In genomic region chr5:122163194-122163593, GRCm38 (mm10) we compare ENCODE assay signal across 9 mouse cellular contexts. TPM values are rescaled to one million over a fixed set of nuclear protein-coding genes. Genes with fewer than 3 reads are reported as not detected.
A peak's percentile ranks its signal among the peaks of the same experiment; 100 is the strongest.
DNase-seq lines count a peak whose midpoint lies in the region; ATAC-seq and TF ChIP-seq lines count a peak whose summit lies in the region.
"Had no signal": no experiment of that assay in that cellular context is flagged by ENCODE, and none has a peak within 500 bp of the region (broad histone marks: within the 10 kb centered on the region; RNA-seq: fewer than 3 reads in every experiment).

No protein-coding gene starts in this region.

- H3K4me1 ChIP-seq in heart, postnatal 0 days (ENCODE audit: control insufficient read depth, insufficient read depth), result peaks cover 77% of the 10 kb centered on the region
- H3K4me1 ChIP-seq in spleen, adult 2 months (ENCODE audit: control insufficient read depth, insufficient read depth, insufficient read length), result peaks cover 27% of the 10 kb centered on the region; the same call in 1 of the 2 replicates
- peaks cover 49% of the 10 kb centered on the region for H3K4me1 ChIP-seq in intestine, embryonic 16.5 days (ENCODE audit: control insufficient read depth, insufficient read depth, low read length)
- peaks cover 86% of the 10 kb centered on the region for H3K4me1 ChIP-seq in neural tube, embryonic 15.5 days

- no peak for ATAC-seq in heart, postnatal 0 days (ENCODE audit: insufficient read depth, low read depth)
- no peak for ATAC-seq in intestine, embryonic 16.5 days
- ATAC-seq in neural tube, embryonic 15.5 days (ENCODE audit: low FRiP score), result no peak

- 18% methylated on average over 6 of the region's 6 CpGs for WGBS in heart, postnatal 0 days
- WGBS in spleen, adult 2 months, result 8% methylated on average over 6 of the region's 6 CpGs
- 49% methylated on average over 6 of the region's 6 CpGs for WGBS in intestine, embryonic 16.5 days
- 61% methylated on average over 6 of the region's 6 CpGs for WGBS in neural tube, embryonic 15.5 days

- no peak overlapping the region for H3K9ac ChIP-seq in heart, postnatal 0 days (replicated peaks; ENCODE audit: low read depth, low read length)
- no peak overlapping the region for H3K9ac ChIP-seq in intestine, embryonic 16.5 days (ENCODE audit: low read depth, low read length)
- H3K9ac ChIP-seq in neural tube, embryonic 15.5 days (replicated peaks), result no peak overlapping the region

- TF ChIP-seq POLR2A in spleen, adult 2 months (IDR thresholded peaks at IDR 0.05; ENCODE audit: low read depth, low read length), result no peak

- no peak overlapping the region for H3K4me3 ChIP-seq in heart, postnatal 0 days (ENCODE audit: low read depth, low read length)
- H3K4me3 ChIP-seq in spleen, adult 2 months (ENCODE audit: extremely low read depth, insufficient read depth, insufficient read length), result no peak overlapping the region
- H3K4me3 ChIP-seq in intestine, embryonic 16.5 days (ENCODE audit: low read length), result no peak overlapping the region
- H3K4me3 ChIP-seq in neural tube, embryonic 15.5 days (replicated peaks), result no peak overlapping the region

- H3K9me3 ChIP-seq in heart, postnatal 0 days (replicated peaks; ENCODE audit: control insufficient read depth, low read length), result no peaks in the 10 kb centered on the region
- H3K9me3 ChIP-seq in intestine, embryonic 16.5 days (ENCODE audit: control insufficient read depth, low read length), result no peaks in the 10 kb centered on the region
- H3K9me3 ChIP-seq in neural tube, embryonic 15.5 days (replicated peaks), result no peaks in the 10 kb centered on the region

- no peak for TF ChIP-seq EP300 in heart, postnatal 0 days (IDR thresholded peaks at IDR 0.05; ENCODE audit: low read depth)

- peak overlapping the region; percentile 63; the same call in 1 of the 2 replicates for H3K27ac ChIP-seq in heart, postnatal 0 days (ENCODE audit: low read depth)
- H3K27ac ChIP-seq in spleen, adult 2 months (ENCODE audit: insufficient read depth, low read length), result peak overlapping the region; percentile 76
- no peak overlapping the region for H3K27ac ChIP-seq in intestine, embryonic 16.5 days (ENCODE audit: low read length)
- H3K27ac ChIP-seq in neural tube, embryonic 15.5 days (replicated peaks), result no peak overlapping the region

- H3K4me2 ChIP-seq in heart, postnatal 0 days (ENCODE audit: low read depth, low read length), result peak overlapping the region; percentile 13; the same call in 1 of the 2 replicates
- 0 out of 2 replicates have a peak overlapping the region, but pooled peaks have one; percentile 11 for H3K4me2 ChIP-seq in intestine, embryonic 16.5 days (ENCODE audit: low read depth, low read length)
- H3K4me2 ChIP-seq in neural tube, embryonic 15.5 days, result peak overlapping the region; percentile 28

- TF ChIP-seq CTCF in heart, postnatal 0 days (IDR thresholded peaks at IDR 0.05; ENCODE audit: low read depth), result no peak
- no peak for TF ChIP-seq CTCF in spleen, adult 2 months (IDR thresholded peaks at IDR 0.05; ENCODE audit: extremely low read depth, insufficient read depth, insufficient read length, insufficient replicate concordance)

- peaks cover 43% of the 10 kb centered on the region for H3K36me3 ChIP-seq in heart, postnatal 0 days (replicated peaks; ENCODE audit: control insufficient read depth, insufficient read depth, low read length)
- H3K36me3 ChIP-seq in spleen, adult 2 months (ENCODE audit: control insufficient read depth, insufficient read depth, low read length), result peaks cover 8% of the 10 kb centered on the region
- H3K36me3 ChIP-seq in intestine, embryonic 16.5 days (ENCODE audit: control insufficient read depth, insufficient read depth, low read length), result peaks cover 9% of the 10 kb centered on the region; the same call in 1 of the 2 replicates
- peaks cover 10% of the 10 kb centered on the region; the same call in 1 of the 2 replicates for H3K36me3 ChIP-seq in neural tube, embryonic 15.5 days

- no peaks in the 10 kb centered on the region for H3K27me3 ChIP-seq in heart, postnatal 0 days (ENCODE audit: control insufficient read depth, insufficient read depth, low read length)
- no peaks in the 10 kb centered on the region for H3K27me3 ChIP-seq in spleen, adult 2 months (ENCODE audit: control insufficient read depth, insufficient read depth, low read length)
- H3K27me3 ChIP-seq in intestine, embryonic 16.5 days (replicated peaks; ENCODE audit: control insufficient read depth, insufficient read depth, low read length), result no peaks in the 10 kb centered on the region
- no peaks in the 10 kb centered on the region for H3K27me3 ChIP-seq in neural tube, embryonic 15.5 days (replicated peaks)

- intact Hi-C loops in heart, postnatal 10 days (cut with DNase I), result no loop called here

- DNase-seq in heart, postnatal 0 days (ENCODE audit: low spot score), result no peak
- DNase-seq in heart, postnatal 10 days, result no peak
- no peak for DNase-seq in spleen, adult 2 months (ENCODE audit: low read depth in 1 of 2, low spot score in 2 of 2)
- DNase-seq in spleen, postnatal 10 days (ENCODE audit: low spot score in 2 of 2), result no peak
- no peak for DNase-seq in urinary bladder, postnatal 4 days (ENCODE audit: low spot score in 2 of 2)
- no peak for DNase-seq in MN1 (ENCODE audit: low spot score)

RNA-seq across cellular contexts. Expression of gene Ppp1cc, which starts 5.1 kb away (rescaled TPM):
- 199 and 295 TPM in 2 replicates for total RNA-seq in heart, postnatal 0 days (2014; rRNA removed; ENCODE audit: low replicate concordance)
- 146 and 157 TPM in 2 replicates for polyA plus RNA-seq in heart, postnatal 0 days (2015; fragmentation: Nextera tagmentation; extraction: Ambion mirVana)
- 100 to 1,000 TPM; 171 to 173 TPM for total RNA-seq in heart, postnatal 10 days (2021)
- polyA plus RNA-seq in spleen, adult 2 months (2012; rRNA removed), result 73.9 and 90.0 TPM in 2 replicates
- polyA plus RNA-seq in intestine, embryonic 16.5 days (2015; fragmentation: Nextera tagmentation; extraction: Ambion mirVana), result 213 and 215 TPM in 2 replicates
- polyA plus RNA-seq in neural tube, embryonic 15.5 days (2015; fragmentation: Nextera tagmentation; extraction: Ambion mirVana), result 184 and 200 TPM in 2 replicates

RNA-seq across cellular contexts. Expression of gene Ccdc63, which starts 22.6 kb away (rescaled TPM):
- not detected in 2 replicates for total RNA-seq in heart, postnatal 0 days (2014; rRNA removed; ENCODE audit: low replicate concordance)
- polyA plus RNA-seq in heart, postnatal 0 days (2015; fragmentation: Nextera tagmentation; extraction: Ambion mirVana), result 0.26 and 0.27 TPM in 2 replicates
- total RNA-seq in heart, postnatal 10 days (2021), result under 1 TPM in 1 of 2 experiments, not detected in 1; 0.22 TPM
- polyA plus RNA-seq in spleen, adult 2 months (2012; rRNA removed), result 0.12 and 0.16 TPM in 2 replicates
- polyA plus RNA-seq in intestine, embryonic 16.5 days (2015; fragmentation: Nextera tagmentation; extraction: Ambion mirVana), result not detected in 2 replicates
- polyA plus RNA-seq in neural tube, embryonic 15.5 days (2015; fragmentation: Nextera tagmentation; extraction: Ambion mirVana), result 0.44 TPM in 1 of 2 replicates, not detected in the other
- polyA plus RNA-seq: liver, embryonic 16.5 days had no signal

RNA-seq across cellular contexts. Expression of gene Hvcn1, which starts 43.4 kb away (rescaled TPM):
- total RNA-seq in heart, postnatal 0 days (2014; rRNA removed; ENCODE audit: low replicate concordance), result 0.23 and 2.6 TPM in 2 replicates
- 1.2 and 2.1 TPM in 2 replicates for polyA plus RNA-seq in heart, postnatal 0 days (2015; fragmentation: Nextera tagmentation; extraction: Ambion mirVana)
- total RNA-seq in heart, postnatal 10 days (2021), result 1 to 10 TPM; 2.2 to 2.3 TPM
- polyA plus RNA-seq in spleen, adult 2 months (2012; rRNA removed), result 174 and 200 TPM in 2 replicates
- 5.6 and 5.7 TPM in 2 replicates for polyA plus RNA-seq in intestine, embryonic 16.5 days (2015; fragmentation: Nextera tagmentation; extraction: Ambion mirVana)
- polyA plus RNA-seq in neural tube, embryonic 15.5 days (2015; fragmentation: Nextera tagmentation; extraction: Ambion mirVana), result 1.3 and 4.1 TPM in 2 replicates

Comparison
In these comparisons a context has a peak if more than half of its experiments do, and no peak if none do; other contexts are left out.
1. H3K27ac ChIP-seq: peak in heart, postnatal 0 days (single experiment) and spleen, adult 2 months (single experiment); none in intestine, embryonic 16.5 days (single experiment) and neural tube, embryonic 15.5 days (single experiment).
2. RNA of gene Hvcn1, which starts 43.4 kb away (polyA plus RNA-seq): 174 to 200 TPM in spleen, adult 2 months; 5.6 to 5.7 TPM in intestine, embryonic 16.5 days, 1.3 to 4.1 TPM in neural tube, embryonic 15.5 days and 1.2 to 2.1 TPM in heart, postnatal 0 days; every median in the first group is over 10 times any median in the second.
3. Peak in every context shown above with its lines, with median percentiles within 50 percentile points of each other: H3K4me2 ChIP-seq.